ENCODE assay signal across 9 mouse cellular contexts in genomic region chr2:145786618-145786932, GRCm38 (mm10).
DNase-seq lines count a peak whose midpoint lies in the region; ATAC-seq and TF ChIP-seq lines count a peak whose summit lies in the region.
"Had no signal": no experiment of that assay in that cellular context is flagged by ENCODE, and none has a peak within 500 bp of the region (broad histone marks: within the 10 kb centered on the region; RNA-seq: fewer than 3 reads in every experiment).

No protein-coding gene starts in this region.

- no peak for TF ChIP-seq CTCF in heart, postnatal 0 days (IDR thresholded peaks at IDR 0.05; ENCODE audit: low read depth)
- no peak for TF ChIP-seq CTCF in cortical plate, adult 2 months (IDR thresholded peaks at IDR 0.05; ENCODE audit: extremely low read depth, insufficient read depth, low read length)

- peak overlapping the region; percentile 52 for H3K4me3 ChIP-seq in heart, postnatal 0 days (ENCODE audit: low read depth, low read length)
- peak overlapping the region; percentile 19; the same call in 1 of the 2 replicates for H3K4me3 ChIP-seq in cortical plate, adult 2 months (ENCODE audit: insufficient read depth, low read length)
- peak overlapping the region; percentile 21; the same call in 1 of the 2 replicates for H3K4me3 ChIP-seq in midbrain, embryonic 14.5 days (replicated peaks; ENCODE audit: low read depth, low read length)

- peaks cover 20% of the 10 kb centered on the region; the same call in 1 of the 2 replicates for H3K4me1 ChIP-seq in heart, postnatal 0 days (ENCODE audit: control insufficient read depth, insufficient read depth)
- H3K4me1 ChIP-seq in cortical plate, adult 2 months (ENCODE audit: control insufficient read depth, insufficient read depth, low read length) = peaks cover 2% of the 10 kb centered on the region; the same call in 1 of the 2 replicates
- peaks cover 10% of the 10 kb centered on the region; the same call in 1 of the 2 replicates for H3K4me1 ChIP-seq in midbrain, embryonic 14.5 days (ENCODE audit: control insufficient read depth, insufficient read depth, low read length)

- DNase-seq in heart, postnatal 0 days (ENCODE audit: low spot score) = no peak
- DNase-seq in heart, adult 9 months (ENCODE audit: low spot score in 2 of 2) = no peak
- peak; percentile 14 for DNase-seq in hindlimb bud, embryonic 11.5 days (ENCODE audit: extremely low spot score, low read depth, low spot score)
- no peak for DNase-seq in midbrain, embryonic 14.5 days
- DNase-seq in natural killer cell, adult 2 months (ENCODE audit: low spot score in 2 of 2) = no peak
- no peak for DNase-seq in embryo, embryonic 9.5 days (ENCODE audit: extremely low spot score)
- DNase-seq in gastrocnemius, postnatal 25 days = no peak
- DNase-seq: thymus, adult 2 months had no signal

- H3K4me2 ChIP-seq in heart, postnatal 0 days (ENCODE audit: low read depth, low read length) = peak overlapping the region; percentile 74
- H3K4me2 ChIP-seq in midbrain, embryonic 14.5 days (ENCODE audit: low read length) = peak overlapping the region; percentile 48

- no peaks in the 10 kb centered on the region for H3K9me3 ChIP-seq in heart, postnatal 0 days (replicated peaks; ENCODE audit: control insufficient read depth, low read length)
- H3K9me3 ChIP-seq in midbrain, embryonic 14.5 days (ENCODE audit: control insufficient read depth, low read length) = no peaks in the 10 kb centered on the region

- H3K36me3 ChIP-seq in heart, postnatal 0 days (replicated peaks; ENCODE audit: control insufficient read depth, insufficient read depth, low read length) = no peaks in the 10 kb centered on the region
- H3K36me3 ChIP-seq in midbrain, embryonic 14.5 days (ENCODE audit: control insufficient read depth, insufficient read depth, low read length) = no peaks in the 10 kb centered on the region

- no peak for TF ChIP-seq POLR2A in cortical plate, adult 2 months (IDR thresholded peaks at IDR 0.05; ENCODE audit: extremely low read depth, insufficient read depth, low read length)

- no peaks in the 10 kb centered on the region for H3K27me3 ChIP-seq in heart, postnatal 0 days (ENCODE audit: control insufficient read depth, insufficient read depth, low read length)
- H3K27me3 ChIP-seq in midbrain, embryonic 14.5 days (ENCODE audit: control insufficient read depth, insufficient read depth, low read length) = no peaks in the 10 kb centered on the region

- H3K27ac ChIP-seq in heart, postnatal 0 days (ENCODE audit: low read depth) = peak overlapping the region; percentile 82
- no peak overlapping the region for H3K27ac ChIP-seq in cortical plate, adult 2 months (ENCODE audit: insufficient read depth, low read length)
- H3K27ac ChIP-seq in midbrain, embryonic 14.5 days (replicated peaks; ENCODE audit: low read depth, low read length) = no peak overlapping the region

- peak overlapping the region; percentile 62 for H3K9ac ChIP-seq in heart, postnatal 0 days (replicated peaks; ENCODE audit: low read depth, low read length)
- peak overlapping the region; percentile 13 for H3K9ac ChIP-seq in midbrain, embryonic 14.5 days (replicated peaks; ENCODE audit: low read length)

- no peak for TF ChIP-seq EP300 in heart, postnatal 0 days (IDR thresholded peaks at IDR 0.05; ENCODE audit: low read depth)

- WGBS in heart, postnatal 0 days = 20% methylated on average over 3 of the region's 3 CpGs
- 4% methylated on average over 3 of the region's 3 CpGs for WGBS in midbrain, embryonic 14.5 days

- ATAC-seq in heart, postnatal 0 days (ENCODE audit: insufficient read depth, low read depth) = no peak
- ATAC-seq in midbrain, embryonic 14.5 days (ENCODE audit: low FRiP score, low TSS enrichment) = no peak
